ENCODE assay signal across 15 mouse cellular contexts in genomic region chr12:99287081-99287480, GRCm38 (mm10).
DNase-seq lines count a peak whose midpoint lies in the region; ATAC-seq and TF ChIP-seq lines count a peak whose summit lies in the region.
"Had no signal": no experiment of that assay in that cellular context is flagged by ENCODE, and none has a peak within 500 bp of the region (broad histone marks: within the 10 kb centered on the region; RNA-seq: fewer than 3 reads in every experiment).

No protein-coding gene starts in this region.

- H3K27ac ChIP-seq in hindbrain, embryonic 10.5 days, result peak overlapping the region; percentile 59
- H3K27ac ChIP-seq in hindbrain, embryonic 12.5 days, result no peak overlapping the region; the same call in 1 of the 2 replicates
- peak overlapping the region; percentile 39; the same call in 1 of the 2 replicates for H3K27ac ChIP-seq in embryonic facial prominence, embryonic 15.5 days (replicated peaks)
- peak overlapping the region; percentile 35; the same call in 1 of the 2 replicates for H3K27ac ChIP-seq in forebrain, postnatal 0 days (ENCODE audit: low read depth, low read length)
- H3K27ac ChIP-seq in midbrain, postnatal 0 days (ENCODE audit: low read depth, low read length), result peak overlapping the region; percentile 51

- no peak overlapping the region for H3K4me3 ChIP-seq in hindbrain, embryonic 10.5 days
- no peak overlapping the region for H3K4me3 ChIP-seq in hindbrain, embryonic 12.5 days
- no peak overlapping the region for H3K4me3 ChIP-seq in embryonic facial prominence, embryonic 15.5 days (replicated peaks)
- no peak overlapping the region for H3K4me3 ChIP-seq in forebrain, postnatal 0 days (ENCODE audit: low read depth, low read length)
- H3K4me3 ChIP-seq in midbrain, postnatal 0 days (ENCODE audit: low read depth, low read length), result no peak overlapping the region
- H3K4me3 ChIP-seq: intestine, embryonic 15.5 days; megakaryocyte, embryonic 14.5 days; stomach, embryonic 15.5 days had no signal

- H3K4me2 ChIP-seq in hindbrain, embryonic 12.5 days (replicated peaks), result no peak overlapping the region
- no peak overlapping the region for H3K4me2 ChIP-seq in embryonic facial prominence, embryonic 15.5 days (replicated peaks)
- no peak overlapping the region for H3K4me2 ChIP-seq in forebrain, postnatal 0 days (ENCODE audit: low read depth)
- H3K4me2 ChIP-seq in midbrain, postnatal 0 days (ENCODE audit: low read depth, low read length, poor library complexity, severe bottlenecking), result no peak overlapping the region
- H3K4me2 ChIP-seq: intestine, embryonic 15.5 days; stomach, embryonic 15.5 days had no signal

- H3K36me3 ChIP-seq in hindbrain, embryonic 10.5 days, result peaks cover 15% of the 10 kb centered on the region
- peaks cover 9% of the 10 kb centered on the region; the same call in 1 of the 2 replicates for H3K36me3 ChIP-seq in hindbrain, embryonic 12.5 days
- 0 out of 2 replicates have a peak, but pooled peaks cover 10% of the 10 kb centered on the region for H3K36me3 ChIP-seq in embryonic facial prominence, embryonic 15.5 days
- H3K36me3 ChIP-seq in forebrain, postnatal 0 days (ENCODE audit: insufficient read depth), result no peaks in the 10 kb centered on the region
- no peaks in the 10 kb centered on the region for H3K36me3 ChIP-seq in midbrain, postnatal 0 days (ENCODE audit: insufficient read depth, low read length)
- H3K36me3 ChIP-seq: intestine, embryonic 15.5 days; stomach, embryonic 15.5 days had no signal

- H3K9me3 ChIP-seq in hindbrain, embryonic 10.5 days, result no peaks in the 10 kb centered on the region
- H3K9me3 ChIP-seq in hindbrain, embryonic 12.5 days (replicated peaks), result no peaks in the 10 kb centered on the region
- no peaks in the 10 kb centered on the region for H3K9me3 ChIP-seq in embryonic facial prominence, embryonic 15.5 days (replicated peaks)
- no peaks in the 10 kb centered on the region for H3K9me3 ChIP-seq in forebrain, postnatal 0 days (ENCODE audit: low read length)
- H3K9me3 ChIP-seq in midbrain, postnatal 0 days (ENCODE audit: low read length), result no peaks in the 10 kb centered on the region
- H3K9me3 ChIP-seq: intestine, embryonic 15.5 days; megakaryocyte, embryonic 14.5 days; stomach, embryonic 15.5 days had no signal

- WGBS in hindbrain, embryonic 10.5 days, result 74% methylated on average over 5 of the region's 5 CpGs
- 73% methylated on average over 5 of the region's 5 CpGs for WGBS in hindbrain, embryonic 12.5 days
- WGBS in embryonic facial prominence, embryonic 15.5 days, result 67% methylated on average over 5 of the region's 5 CpGs
- WGBS in forebrain, postnatal 0 days, result 49% methylated on average over 5 of the region's 5 CpGs
- 52% methylated on average over 5 of the region's 5 CpGs for WGBS in midbrain, postnatal 0 days

- no peak for ATAC-seq in hindbrain, embryonic 12.5 days (ENCODE audit: low FRiP score)
- no peak for ATAC-seq in embryonic facial prominence, embryonic 15.5 days (ENCODE audit: insufficient number of reproducible peaks, low FRiP score, low TSS enrichment, low read depth)
- no peak for ATAC-seq in forebrain, postnatal 0 days
- peak; percentile 11; the same call in 1 of the 2 replicates for ATAC-seq in midbrain, postnatal 0 days (ENCODE audit: low FRiP score)
- ATAC-seq: intestine, embryonic 15.5 days had no signal

- no peak for DNase-seq in hindbrain, embryonic 10.5 days (ENCODE audit: low spot score)
- no peak for DNase-seq in forebrain, postnatal 0 days
- DNase-seq in midbrain, postnatal 0 days (ENCODE audit: low spot score), result no peak
- no peak for DNase-seq in kidney, adult 8-10 months
- DNase-seq in natural killer cell, adult 2 months (ENCODE audit: low spot score in 2 of 2), result no peak
- DNase-seq: adrenal gland, postnatal 10 days; lung, adult 2 months; right cerebral cortex, postnatal 4 days had no signal

- H3K4me1 ChIP-seq in hindbrain, embryonic 10.5 days (replicated peaks), result peaks cover 54% of the 10 kb centered on the region
- H3K4me1 ChIP-seq in hindbrain, embryonic 12.5 days, result peaks cover 48% of the 10 kb centered on the region
- H3K4me1 ChIP-seq in embryonic facial prominence, embryonic 15.5 days, result peaks cover 45% of the 10 kb centered on the region
- H3K4me1 ChIP-seq in forebrain, postnatal 0 days (ENCODE audit: insufficient read depth), result peaks cover 17% of the 10 kb centered on the region
- peaks cover 39% of the 10 kb centered on the region for H3K4me1 ChIP-seq in midbrain, postnatal 0 days (ENCODE audit: insufficient read depth, low read length)

- no peak overlapping the region for H3K9ac ChIP-seq in hindbrain, embryonic 12.5 days
- no peak overlapping the region for H3K9ac ChIP-seq in embryonic facial prominence, embryonic 15.5 days
- no peak overlapping the region for H3K9ac ChIP-seq in forebrain, postnatal 0 days
- H3K9ac ChIP-seq in midbrain, postnatal 0 days (replicated peaks; ENCODE audit: low read length, poor library complexity, severe bottlenecking), result peak overlapping the region; percentile 33; the same call in 1 of the 2 replicates
- H3K9ac ChIP-seq: intestine, embryonic 15.5 days; stomach, embryonic 15.5 days had no signal

- no peaks in the 10 kb centered on the region for H3K27me3 ChIP-seq in hindbrain, embryonic 10.5 days (ENCODE audit: insufficient read depth, poor library complexity, severe bottlenecking)
- no peaks in the 10 kb centered on the region for H3K27me3 ChIP-seq in hindbrain, embryonic 12.5 days
- H3K27me3 ChIP-seq in embryonic facial prominence, embryonic 15.5 days, result no peaks in the 10 kb centered on the region
- no peaks in the 10 kb centered on the region for H3K27me3 ChIP-seq in forebrain, postnatal 0 days (ENCODE audit: insufficient read depth, low read length)
- H3K27me3 ChIP-seq in midbrain, postnatal 0 days (ENCODE audit: insufficient read depth, low read length), result no peaks in the 10 kb centered on the region
- H3K27me3 ChIP-seq: CH12.LX; intestine, embryonic 15.5 days; Patski; stomach, embryonic 15.5 days had no signal

- no peak for TF ChIP-seq CTCF in forebrain, postnatal 0 days (IDR thresholded peaks at IDR 0.05; ENCODE audit: low read depth)
- TF ChIP-seq CTCF in midbrain, postnatal 0 days (IDR thresholded peaks at IDR 0.05), result no peak
